Mouse (Mus musculus) limb, embryonic 12.5 days (tissue): ENCODE measurements around the gene Fto. TPM values are rescaled to one million over a fixed set of nuclear protein-coding genes. Genes with fewer than 3 reads are reported as not detected.

Source experiments
- ATAC-seq: fragments of 200-750 bp; cut with Nextera tagmentation; 2 replicates; pipeline ENCODE4 v1.8.0; 2017; ENCODE audit warnings: low read depth, moderate TSS enrichment; ENCODE audit not compliant: insufficient number of reproducible peaks, insufficient read depth, low FRiP score, low TSS enrichment
- H3K27ac ChIP-seq: fragments of 300-500 bp; sonication (generic); 2 replicates; pipeline ENCODE4 v1.5.1; 2016; ENCODE audit warnings: mild to moderate bottlenecking, moderate library complexity
- H3K27me3 ChIP-seq: fragments of 300-500 bp; sonication (generic); 2 replicates; pipeline ENCODE4 v1.6.1; 2016; ENCODE audit warnings: mild to moderate bottlenecking, moderate library complexity
- H3K36me3 ChIP-seq: fragments of 300-500 bp; sonication (generic); 2 replicates; pipeline ENCODE4 v1.6.1; 2016; ENCODE audit warnings: mild to moderate bottlenecking, moderate library complexity
- H3K4me1 ChIP-seq: fragments of 300-500 bp; sonication (generic); replicated peaks from 2 replicates; pipeline ENCODE4 v1.6.1; 2016
- H3K4me2 ChIP-seq: fragments of 300-500 bp; sonication (generic); 2 replicates; pipeline ENCODE4 v1.6.1; 2016; ENCODE audit warnings: mild to moderate bottlenecking, moderate library complexity
- H3K4me3 ChIP-seq: fragments of 300-500 bp; sonication (generic); replicated peaks from 2 replicates; pipeline ENCODE4 v1.5.1; 2016; ENCODE audit warnings: mild to moderate bottlenecking
- H3K9ac ChIP-seq: fragments of 300-500 bp; sonication (generic); replicated peaks from 2 replicates; pipeline ENCODE4 v1.6.1; 2016; ENCODE audit warnings: mild to moderate bottlenecking, moderate library complexity
- H3K9me3 ChIP-seq: fragments of 300-500 bp; sonication (generic); 2 replicates; pipeline ENCODE4 v1.6.1; 2016; ENCODE audit warnings: mild to moderate bottlenecking, moderate library complexity
- WGBS: fragments of 180-500 bp; shearing (Covaris S2); methylation state at CpG from one replicate; pipeline ENCODE4 v1.1.7; 2016; 5-methylcytosine and 5-hydroxymethylcytosine counted together
- polyA plus RNA-seq: library from polyadenylated mRNA; unstranded; fragments of >200 nt; fragmentation: Nextera tagmentation; extraction: Ambion mirVana; gene quantifications from 2 replicates; pipeline ENCODE4 v1.2.1, GENCODE M21; 2016

Fto gene
- polyA plus RNA-seq, 1 experiment from 2014 or later = 92.1 TPM

DNA sequence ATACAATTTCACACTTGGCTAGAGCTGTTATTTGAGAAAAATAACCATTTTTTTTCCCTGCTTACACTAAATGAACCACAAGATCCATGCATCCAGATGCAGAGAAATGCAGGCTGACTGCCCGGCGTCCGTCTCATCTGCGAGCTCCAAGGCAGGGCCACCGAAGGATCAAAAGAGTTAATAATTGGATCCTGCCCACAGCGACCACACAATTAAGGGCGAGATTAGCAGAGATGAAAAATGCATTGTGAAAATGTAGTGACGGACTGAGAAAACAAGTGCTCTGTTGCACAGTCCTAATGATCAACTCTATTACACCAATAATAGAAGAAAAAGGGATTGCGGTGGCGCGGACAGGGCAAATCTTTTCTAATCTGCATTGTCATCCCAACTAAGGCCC lies 334.6 kb downstream of the Fto start:
- Histone ChIP-seq H3K27me3 (peaks cover 94% of the 10 kb centered on the region), H3K36me3 (no peaks in the 10 kb centered on the region), H3K9ac (no peak overlapping the region), H3K4me2 (no peak overlapping the region), H3K27ac (no peak overlapping the region), H3K9me3 (no peaks in the 10 kb centered on the region), H3K4me3 (no peak overlapping the region), H3K4me1 (peaks cover 37% of the 10 kb centered on the region)
- WGBS = 26% methylated on average over 11 of the region's 11 CpGs
- no peak for ATAC-seq

DNA sequence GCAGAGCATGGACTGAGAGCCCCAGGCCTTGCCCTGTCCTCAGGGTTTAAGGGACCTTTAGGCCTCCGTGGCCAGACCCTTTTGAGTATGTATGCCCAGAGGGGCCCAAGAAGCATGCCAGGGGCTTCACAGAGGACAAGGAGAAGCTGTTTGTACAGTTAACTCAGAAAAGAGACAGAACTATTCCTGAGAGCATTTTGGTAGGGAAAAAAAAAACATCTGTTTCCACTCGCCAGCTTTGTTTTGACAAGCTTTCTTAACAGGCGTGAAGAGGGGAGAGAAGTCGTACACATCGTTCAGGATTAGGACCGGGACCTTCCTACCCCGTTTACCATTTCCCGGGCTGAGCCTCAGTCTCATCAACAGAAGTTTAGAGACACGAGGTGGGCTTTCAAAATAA lies 335.5 kb downstream of the Fto start:
- WGBS = 6% methylated on average over 9 of the region's 9 CpGs
- Histone ChIP-seq H3K36me3 (no peaks in the 10 kb centered on the region), H3K27me3 (peaks cover 94% of the 10 kb centered on the region), H3K4me2 (no peak overlapping the region), H3K4me3 (no peak overlapping the region), H3K4me1 (peaks cover 40% of the 10 kb centered on the region), H3K9me3 (no peaks in the 10 kb centered on the region), H3K9ac (no peak overlapping the region), H3K27ac (no peak overlapping the region)
- no peak for ATAC-seq

DNA sequence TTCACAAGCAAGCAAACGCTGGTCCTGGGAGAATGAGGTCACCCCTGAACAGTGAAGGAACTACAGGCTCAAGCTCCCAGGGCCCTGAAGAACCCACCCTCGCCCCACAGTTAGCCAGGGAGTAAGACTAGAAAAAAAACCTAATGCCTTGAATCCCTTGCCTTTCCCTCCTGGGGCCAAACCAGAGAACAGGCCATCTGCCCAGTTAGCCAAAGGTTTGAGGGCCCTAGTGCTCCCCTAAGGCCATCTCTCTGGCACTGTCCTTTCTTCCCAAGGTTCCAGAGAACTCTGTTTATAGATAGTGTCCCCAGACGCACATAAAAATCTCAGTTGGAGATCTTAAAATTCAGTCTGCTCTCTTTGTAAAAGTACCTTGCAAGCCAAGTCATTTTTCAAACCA lies 340.2 kb downstream of the Fto start:
- no peak for ATAC-seq
- H3K4me1 ChIP-seq = peaks cover 19% of the 10 kb centered on the region
- no peaks in the 10 kb centered on the region for H3K9me3 ChIP-seq
- WGBS = 47% methylated on average over 3 of the region's 3 CpGs
- H3K4me2 ChIP-seq = no peak overlapping the region
- H3K36me3 ChIP-seq = no peaks in the 10 kb centered on the region
- no peak overlapping the region for H3K9ac ChIP-seq
- H3K27ac ChIP-seq = no peak overlapping the region
- peaks cover 93% of the 10 kb centered on the region for H3K27me3 ChIP-seq
- H3K4me3 ChIP-seq = no peak overlapping the region

DNA sequence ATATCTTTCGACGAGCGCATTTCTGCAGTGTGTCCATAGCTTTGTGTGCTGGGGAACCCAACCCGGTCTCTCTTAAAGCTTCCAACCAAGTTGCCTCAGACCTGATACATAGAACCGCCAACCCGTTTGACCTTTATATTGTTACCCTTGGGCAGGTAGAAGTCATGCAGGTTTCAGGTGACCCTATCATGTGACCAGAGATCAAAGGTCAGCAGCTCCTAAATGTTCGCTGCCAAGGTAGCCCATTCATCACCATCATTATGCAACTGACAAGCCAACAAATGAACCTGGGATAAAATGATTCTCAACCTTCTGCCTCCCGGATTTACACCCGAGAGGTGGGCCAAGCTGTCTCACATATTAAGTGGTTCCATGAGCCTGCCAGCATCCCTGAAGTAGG lies 344.1 kb downstream of the Fto start:
- Histone ChIP-seq H3K27me3 (peaks cover 78% of the 10 kb centered on the region), H3K27ac (no peak overlapping the region), H3K36me3 (no peaks in the 10 kb centered on the region), H3K4me1 (peaks cover 11% of the 10 kb centered on the region), H3K9ac (no peak overlapping the region), H3K4me3 (no peak overlapping the region), H3K4me2 (no peak overlapping the region), H3K9me3 (no peaks in the 10 kb centered on the region)
- WGBS = 76% methylated on average over 9 of the region's 9 CpGs
- ATAC-seq = no peak

DNA sequence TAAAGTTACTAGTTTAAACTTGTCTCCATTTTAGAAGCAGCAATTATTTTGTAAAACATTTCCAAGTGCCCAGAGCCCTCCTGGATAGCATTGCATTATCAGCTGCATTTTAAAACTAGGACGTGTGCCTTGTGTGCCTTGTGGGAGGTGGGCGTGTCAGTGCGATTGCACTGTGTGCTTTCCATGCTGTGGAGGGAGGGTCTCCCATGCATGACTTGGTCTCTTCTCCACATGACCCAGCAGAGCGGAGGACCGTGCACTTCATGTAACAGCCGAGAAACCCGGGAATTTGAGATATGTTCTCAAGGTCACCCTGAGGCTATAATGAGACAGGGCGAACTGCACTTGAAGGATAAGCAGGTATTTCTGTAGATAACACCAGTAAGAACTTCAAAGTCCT lies 347.6 kb downstream of the Fto start:
- Histone ChIP-seq H3K9me3 (no peaks in the 10 kb centered on the region), H3K4me3 (no peak overlapping the region), H3K27me3 (peaks cover 70% of the 10 kb centered on the region), H3K27ac (no peak overlapping the region), H3K4me1 (no peaks in the 10 kb centered on the region), H3K4me2 (no peak overlapping the region), H3K36me3 (no peaks in the 10 kb centered on the region), H3K9ac (no peak overlapping the region)
- 68% methylated on average over 8 of the region's 8 CpGs for WGBS
- no peak for ATAC-seq

DNA sequence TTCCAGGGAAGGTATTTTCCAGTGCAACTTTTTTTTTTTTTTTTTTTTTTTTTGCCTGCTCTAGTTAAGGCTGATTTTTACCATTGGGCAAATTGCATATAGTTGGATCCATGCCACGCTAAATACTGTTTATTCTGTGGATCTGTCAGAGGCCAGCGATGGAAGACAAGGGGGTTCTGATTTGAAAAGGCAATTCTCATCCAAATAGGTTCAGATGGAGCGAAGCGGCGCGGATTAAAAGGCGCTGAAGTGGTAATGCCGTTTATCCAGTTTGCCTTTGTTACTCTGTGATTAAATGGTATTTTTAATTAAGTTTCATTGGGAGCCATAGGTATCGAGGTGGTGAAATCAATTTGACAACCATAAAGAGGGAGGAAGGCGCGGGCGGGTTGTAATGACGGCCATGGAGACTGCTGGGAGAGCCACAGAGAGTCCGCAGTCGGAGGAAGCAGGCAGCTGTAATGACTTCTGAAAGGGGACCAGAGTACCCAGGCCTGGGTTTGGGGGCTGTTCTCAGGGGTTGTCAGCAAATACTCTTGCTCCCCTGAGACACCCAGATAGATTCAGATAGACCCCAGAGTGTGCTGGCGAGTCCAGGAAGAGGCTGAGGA lies 356.2 kb downstream of the Fto start:
- Histone ChIP-seq H3K4me3 (no peak overlapping the region), H3K36me3 (peaks cover 15% of the 10 kb centered on the region), H3K4me2 (no peak overlapping the region), H3K9me3 (no peaks in the 10 kb centered on the region), H3K4me1 (no peaks in the 10 kb centered on the region), H3K9ac (no peak overlapping the region), H3K27ac (no peak overlapping the region), H3K27me3 (peaks cover 95% of the 10 kb centered on the region)
- no peak for ATAC-seq
- 85% methylated on average over 16 of the region's 16 CpGs for WGBS

DNA sequence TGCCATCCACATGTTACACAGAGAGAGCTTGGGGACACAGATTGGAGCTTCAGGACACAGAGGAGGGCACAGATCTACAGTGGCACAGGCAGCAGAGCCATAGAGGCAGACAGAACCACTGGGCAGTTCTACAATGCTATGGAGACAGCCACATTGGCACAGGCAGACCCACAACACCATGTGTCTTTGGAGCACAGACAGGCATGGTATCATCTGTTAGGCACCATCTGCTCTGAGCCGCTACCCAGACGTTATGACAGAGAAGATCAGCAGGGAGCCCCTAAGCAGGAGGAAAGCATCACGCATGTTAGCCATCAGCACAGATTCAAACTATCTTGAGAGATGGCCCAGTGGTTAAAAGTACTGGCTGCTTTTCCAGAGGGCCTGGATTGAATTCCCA lies 363.6 kb downstream of the Fto start:
- H3K9ac ChIP-seq = no peak overlapping the region
- no peak for ATAC-seq
- WGBS = 77% methylated on average over 3 of the region's 3 CpGs
- H3K4me2 ChIP-seq = no peak overlapping the region
- peaks cover 21% of the 10 kb centered on the region for H3K4me1 ChIP-seq
- H3K9me3 ChIP-seq = no peaks in the 10 kb centered on the region
- H3K36me3 ChIP-seq = no peaks in the 10 kb centered on the region
- peaks cover 95% of the 10 kb centered on the region for H3K27me3 ChIP-seq
- H3K27ac ChIP-seq = no peak overlapping the region
- no peak overlapping the region for H3K4me3 ChIP-seq

DNA sequence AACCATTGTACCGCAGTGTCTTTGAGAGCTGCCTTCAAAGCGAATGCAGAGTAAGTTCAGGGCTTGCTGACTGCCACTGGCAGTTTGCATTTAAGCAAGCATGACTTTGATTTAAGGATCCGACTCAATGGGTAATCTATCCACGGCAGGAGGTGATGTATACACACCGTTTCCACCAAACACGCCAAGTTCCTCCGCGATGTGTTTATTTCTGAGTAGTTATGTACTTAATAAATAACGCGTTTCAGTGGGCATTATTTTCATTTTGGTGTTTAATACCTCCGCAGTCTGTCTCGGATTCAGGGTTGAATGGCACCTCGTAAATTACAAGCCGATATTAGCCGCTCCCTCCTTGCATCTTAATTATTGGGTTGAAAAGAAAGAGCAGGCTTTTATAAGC lies 366.1 kb downstream of the Fto start:
- WGBS = 10% methylated on average over 15 of the region's 15 CpGs
- no peak overlapping the region for H3K27ac ChIP-seq
- peak overlapping the region; percentile 9; the same call in 1 of the 2 replicates for H3K4me2 ChIP-seq
- H3K4me3 ChIP-seq = no peak overlapping the region
- peaks cover 94% of the 10 kb centered on the region for H3K27me3 ChIP-seq
- H3K9me3 ChIP-seq = no peaks in the 10 kb centered on the region
- H3K4me1 ChIP-seq = peaks cover 21% of the 10 kb centered on the region
- H3K9ac ChIP-seq = no peak overlapping the region
- ATAC-seq = no peak
- H3K36me3 ChIP-seq = no peaks in the 10 kb centered on the region

DNA sequence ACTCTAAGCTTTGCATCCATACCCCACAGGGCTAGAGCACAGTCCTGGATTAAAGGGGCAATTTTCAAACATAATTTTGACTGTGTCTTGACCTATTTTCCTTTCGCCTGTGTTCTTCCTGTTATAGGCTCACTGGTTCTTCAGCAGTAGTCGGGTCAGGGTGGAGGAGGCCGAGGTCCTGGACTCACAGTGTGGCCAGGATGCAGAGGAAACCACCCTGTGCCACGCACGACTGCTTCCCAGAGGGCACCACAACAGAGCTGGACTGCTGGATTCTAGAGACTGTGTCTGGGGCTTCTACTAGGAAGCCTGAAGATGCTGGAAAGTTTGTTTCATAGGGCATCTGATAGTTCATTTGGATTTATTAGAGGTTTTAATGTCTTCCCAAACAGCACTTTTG lies 366.8 kb downstream of the Fto start:
- H3K4me2 ChIP-seq = peak overlapping the region; percentile 27
- 0 out of 2 replicates have a peak, but pooled peaks have one; percentile 48 for ATAC-seq
- peaks cover 95% of the 10 kb centered on the region for H3K27me3 ChIP-seq
- H3K9me3 ChIP-seq = no peaks in the 10 kb centered on the region
- WGBS = 28% methylated on average over 5 of the region's 5 CpGs
- H3K36me3 ChIP-seq = no peaks in the 10 kb centered on the region
- peaks cover 21% of the 10 kb centered on the region for H3K4me1 ChIP-seq
- H3K9ac ChIP-seq = no peak overlapping the region
- no peak overlapping the region for H3K27ac ChIP-seq
- no peak overlapping the region for H3K4me3 ChIP-seq

DNA sequence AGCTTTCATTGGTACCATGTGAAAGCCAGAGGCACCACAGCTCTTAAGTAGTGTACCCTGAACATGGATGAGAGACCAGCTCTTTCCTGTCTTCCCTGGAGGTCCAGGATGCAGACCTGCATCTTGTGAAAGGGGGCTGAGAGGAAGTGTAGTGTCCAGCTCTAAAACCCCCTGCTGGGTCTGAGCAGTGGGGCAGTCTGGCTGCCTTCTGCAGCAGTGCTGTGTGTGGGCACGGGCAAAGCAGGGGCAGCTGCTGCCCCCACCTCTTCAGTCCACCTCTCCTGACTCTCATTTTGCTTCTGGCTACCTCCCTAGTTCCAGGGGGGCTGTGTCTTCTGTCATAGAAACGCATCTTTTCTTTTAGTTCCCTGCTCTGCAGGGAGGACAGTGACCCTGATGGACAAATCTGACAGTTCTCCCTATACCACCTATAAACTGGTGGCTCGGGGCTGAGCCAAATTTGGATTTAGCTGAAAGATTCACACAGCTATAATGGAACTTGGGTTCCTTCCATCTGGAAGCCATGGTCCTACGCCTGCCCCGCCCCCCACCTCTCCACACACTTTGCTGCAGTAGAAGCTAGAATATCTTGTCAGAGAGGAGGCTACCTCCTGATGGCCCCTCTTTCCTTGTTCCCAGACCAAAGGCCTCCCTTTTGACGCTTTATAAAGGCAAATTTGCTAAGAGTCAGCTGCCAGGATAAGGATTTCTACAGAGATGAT lies 371.4 kb downstream of the Fto start:
- peaks cover 12% of the 10 kb centered on the region for H3K4me1 ChIP-seq
- ATAC-seq = no peak
- no peaks in the 10 kb centered on the region for H3K9me3 ChIP-seq
- no peak overlapping the region for H3K27ac ChIP-seq
- no peak overlapping the region for H3K9ac ChIP-seq
- H3K4me3 ChIP-seq = no peak overlapping the region
- no peak overlapping the region for H3K4me2 ChIP-seq
- peaks cover 95% of the 10 kb centered on the region for H3K27me3 ChIP-seq
- WGBS = 73% methylated on average over 6 of the region's 6 CpGs
- no peaks in the 10 kb centered on the region for H3K36me3 ChIP-seq

DNA sequence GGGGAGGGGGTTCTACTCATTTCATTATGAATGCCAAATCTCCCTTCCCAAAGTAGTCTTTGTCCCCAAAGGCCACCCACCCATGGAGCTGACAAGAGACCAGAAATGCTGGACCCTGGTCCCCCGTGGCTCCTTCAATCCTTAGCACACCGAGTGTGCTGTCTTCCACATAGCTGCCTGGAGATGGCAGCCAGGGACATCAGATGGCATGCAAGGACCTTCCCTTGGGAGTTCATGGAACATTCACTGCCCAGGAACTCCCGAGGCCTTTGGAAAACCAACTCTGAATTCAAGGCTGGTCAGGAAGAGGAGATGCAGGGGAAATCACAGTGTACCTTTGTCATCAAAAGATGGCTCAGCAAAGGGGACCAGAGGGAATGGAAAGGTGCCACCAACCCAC lies 372.1 kb downstream of the Fto start:
- Histone ChIP-seq H3K4me2 (no peak overlapping the region), H3K9ac (no peak overlapping the region), H3K36me3 (no peaks in the 10 kb centered on the region), H3K27me3 (peaks cover 96% of the 10 kb centered on the region), H3K27ac (no peak overlapping the region), H3K4me3 (no peak overlapping the region), H3K4me1 (peaks cover 5% of the 10 kb centered on the region), H3K9me3 (no peaks in the 10 kb centered on the region)
- no peak for ATAC-seq
- 57% methylated on average over 3 of the region's 3 CpGs for WGBS
